8 mouse cellular contexts compared by ENCODE assay signal in the genomic region with DNA sequence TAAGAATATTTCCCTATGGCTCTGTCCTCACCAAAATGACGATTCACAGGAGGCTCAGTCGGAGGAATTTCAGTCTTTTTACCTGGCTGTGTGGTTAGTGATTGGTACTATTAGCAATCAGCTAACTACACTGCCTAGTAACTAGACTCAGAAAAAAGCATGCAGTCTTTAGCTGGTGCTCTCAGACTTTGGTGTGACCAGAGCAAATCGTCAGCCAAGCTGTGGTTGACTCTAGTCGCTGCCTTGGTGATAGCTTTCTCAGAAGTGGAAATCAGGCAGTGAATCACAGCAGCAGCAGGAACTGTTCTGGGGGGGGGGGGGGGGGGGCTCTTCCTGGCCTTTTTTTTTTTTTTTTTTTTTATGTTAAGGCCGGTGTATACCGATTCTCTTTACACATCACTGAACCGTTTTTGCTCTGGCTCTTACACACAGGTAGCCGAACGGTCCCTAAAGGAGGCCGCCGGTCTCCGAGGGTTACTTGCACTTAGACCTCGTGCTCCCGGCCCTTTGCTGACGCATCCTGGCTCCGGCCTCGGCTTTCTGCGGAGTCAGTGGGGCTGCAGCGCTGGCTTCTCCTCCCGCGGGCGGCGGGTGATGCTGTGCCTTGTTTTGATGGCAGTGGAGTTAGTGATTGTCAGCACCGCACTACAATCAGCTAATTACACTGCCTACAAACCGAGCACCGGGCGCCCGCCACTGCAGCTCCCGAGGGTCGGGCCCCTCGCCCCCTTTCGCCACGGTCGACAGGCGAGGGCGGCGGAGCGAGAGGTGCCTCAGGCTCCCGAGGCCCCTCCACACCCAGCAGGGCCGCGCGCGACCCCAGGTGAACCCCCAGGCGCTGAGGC. TPM values are rescaled to one million over a fixed set of nuclear protein-coding genes. Genes with fewer than 3 reads are reported as not detected.
DNase-seq lines count a peak whose midpoint lies in the region; ATAC-seq lines count a peak whose summit lies in the region.

No protein-coding gene starts in this region.

- peak overlapping the region; percentile 97 for H3K4me2 ChIP-seq in forebrain, embryonic 16.5 days (ENCODE audit: low read length)

- H3K9ac ChIP-seq in forebrain, embryonic 16.5 days (replicated peaks; ENCODE audit: low read depth, low read length) = peak overlapping the region; percentile 71

- no peak overlapping the region for H3K27ac ChIP-seq in forebrain, embryonic 16.5 days (ENCODE audit: low read length)

- ATAC-seq in forebrain, embryonic 16.5 days = peak; percentile 75

- H3K4me1 ChIP-seq in forebrain, embryonic 16.5 days (replicated peaks; ENCODE audit: control insufficient read depth, insufficient read depth, low read length) = peaks cover 15% of the 10 kb centered on the region

- DNase-seq in NIH3T3 (ENCODE audit: low read depth) = peak; percentile 80
- DNase-seq in c-Kit-positive CD71-negative TER-119-negative erythroid progenitor cells, embryonic 14.5 days (ENCODE audit: low read depth) = peak; percentile 28
- DNase-seq in heart, postnatal 4 days = peak; percentile 56
- peak; percentile 45 to 61 for DNase-seq in layer of hippocampus, postnatal 10 days (ENCODE audit: low spot score in 2 of 2)
- DNase-seq in lung, postnatal 10 days = peak; percentile 58
- DNase-seq in retina, postnatal 1 day = peak; percentile 65
- no peak for DNase-seq in spleen, postnatal 14 days (ENCODE audit: low spot score in 2 of 2)

- H3K27me3 ChIP-seq in forebrain, embryonic 16.5 days (replicated peaks; ENCODE audit: control insufficient read depth, insufficient read depth, low read length) = no peaks in the 10 kb centered on the region; the same call in 1 of the 2 replicates

- WGBS in forebrain, embryonic 16.5 days = 2% methylated on average over 43 of the region's 44 CpGs

- no peaks in the 10 kb centered on the region for H3K9me3 ChIP-seq in forebrain, embryonic 16.5 days (ENCODE audit: control insufficient read depth, low read length)

- no peaks in the 10 kb centered on the region for H3K36me3 ChIP-seq in forebrain, embryonic 16.5 days (ENCODE audit: control insufficient read depth, insufficient read depth)

- H3K4me3 ChIP-seq in forebrain, embryonic 16.5 days (replicated peaks; ENCODE audit: low read length) = peak overlapping the region; percentile 56

RNA-seq across cellular contexts. Expression of a gene that starts 1.3 kb away (rescaled TPM):
- polyA plus RNA-seq in forebrain, embryonic 16.5 days (2015; fragmentation: Nextera tagmentation; extraction: Ambion mirVana) = 0.22 and 1.2 TPM in 2 replicates
- not detected for total RNA-seq in heart, postnatal 4 days (2021)
- total RNA-seq in layer of hippocampus, postnatal 10 days (2021) = under 1 TPM; 0.58 to 0.75 TPM

RNA-seq across cellular contexts. Expression of a gene that starts 26.3 kb away (rescaled TPM):
- polyA plus RNA-seq in forebrain, embryonic 16.5 days (2015; fragmentation: Nextera tagmentation; extraction: Ambion mirVana) = 1.3 and 3.1 TPM in 2 replicates
- total RNA-seq in heart, postnatal 4 days (2021) = 1 to 10 TPM; 7.6 to 9.1 TPM
- 1 to 10 TPM; 6.3 to 7.9 TPM for total RNA-seq in layer of hippocampus, postnatal 10 days (2021)

RNA-seq across cellular contexts. Expression of a gene that starts 42.5 kb away (rescaled TPM):
- not detected in 2 replicates for polyA plus RNA-seq in forebrain, embryonic 16.5 days (2015; fragmentation: Nextera tagmentation; extraction: Ambion mirVana)
- total RNA-seq in heart, postnatal 4 days (2021) = not detected
- total RNA-seq in layer of hippocampus, postnatal 10 days (2021) = not detected

Comparison
In these comparisons a context has a peak if more than half of its experiments do, and no peak if none do; other contexts are left out.
1. DNase-seq: peak in NIH3T3 (single experiment), c-Kit-positive CD71-negative TER-119-negative erythroid progenitor cells, embryonic 14.5 days (single experiment), heart, postnatal 4 days (single experiment), layer of hippocampus, postnatal 10 days (2 of 2), lung, postnatal 10 days (single experiment) and retina, postnatal 1 day (single experiment); none in spleen, postnatal 14 days (0 of 2).